Mouse (Mus musculus) embryonic facial prominence, embryonic 15.5 days (tissue): Measurements from ENCODE around the gene Zfp286. TPM values are rescaled to one million over a fixed set of nuclear protein-coding genes. Genes with fewer than 3 reads are reported as not detected.
A peak's percentile ranks its signal among the peaks of the same experiment; 100 is the strongest.

Source experiments
- ATAC-seq: fragments of 200-750 bp; cut with Nextera tagmentation; 2 replicates; pipeline ENCODE4 v1.8.0; 2017; ENCODE audit warnings: low read depth, moderate TSS enrichment; ENCODE audit not compliant: insufficient number of reproducible peaks, low FRiP score, low TSS enrichment
- H3K27ac ChIP-seq: fragments of 300-500 bp; sonication (generic); replicated peaks from 2 replicates; pipeline ENCODE4 v1.5.1; 2015; ENCODE audit warnings: mild to moderate bottlenecking, inconsistent platforms
- H3K27me3 ChIP-seq: fragments of 300-500 bp; sonication (generic); 2 replicates; pipeline ENCODE4 v1.6.1; 2015; ENCODE audit warnings: inconsistent platforms
- H3K36me3 ChIP-seq: fragments of 300-500 bp; sonication (generic); 2 replicates; pipeline ENCODE4 v1.6.1; 2015; ENCODE audit warnings: mild to moderate bottlenecking, inconsistent platforms
- H3K4me1 ChIP-seq: fragments of 300-500 bp; sonication (generic); 2 replicates; pipeline ENCODE4 v1.6.1; 2015; ENCODE audit warnings: inconsistent platforms
- H3K4me2 ChIP-seq: fragments of 300-500 bp; sonication (generic); replicated peaks from 2 replicates; pipeline ENCODE4 v1.6.1; 2015; ENCODE audit warnings: mild to moderate bottlenecking, inconsistent platforms
- H3K4me3 ChIP-seq: fragments of 300-500 bp; sonication (generic); replicated peaks from 2 replicates; pipeline ENCODE4 v1.5.1; 2015; ENCODE audit warnings: mild to moderate bottlenecking, inconsistent platforms
- H3K9ac ChIP-seq: fragments of 300-500 bp; sonication (generic); 2 replicates; pipeline ENCODE4 v1.6.1; 2015; ENCODE audit warnings: inconsistent platforms
- H3K9me3 ChIP-seq: fragments of 300-500 bp; sonication (generic); replicated peaks from 2 replicates; pipeline ENCODE4 v1.6.1; 2016; ENCODE audit warnings: inconsistent platforms
- WGBS: fragments of 180-500 bp; shearing (Covaris S2); methylation state at CpG from one replicate; pipeline ENCODE4 v1.1.7; 2015; 5-methylcytosine and 5-hydroxymethylcytosine counted together
- polyA plus RNA-seq: library from polyadenylated mRNA; unstranded; fragments of >200 nt; fragmentation: Nextera tagmentation; extraction: Ambion mirVana; gene quantifications from 2 replicates; pipeline ENCODE4 v1.2.1, GENCODE M21; 2015

The Zfp286 gene
- polyA plus RNA-seq, 1 experiment from 2014 or later, result 23.4 TPM

GRCm38 (mm10) chr11:62820059-62820541 lies 30.8 kb upstream of the Zfp286 start, which contains the start of gene Trim16:
Trim16 (plus strand) TSS chr11:62820231.
- Histone ChIP-seq H3K4me2 (peak within 1 kb of the TSS; percentile 86), H3K4me1 (peaks cover 38% of the 10 kb centered on the region), H3K9ac (peak within 1 kb of the TSS; percentile 45), H3K27ac (peak within 1 kb of the TSS; percentile 79), H3K36me3 (0 out of 2 replicates have a peak, but pooled peaks cover 3% of the 10 kb centered on the region), H3K9me3 (no peaks in the 10 kb centered on the region), H3K4me3 (peak within 1 kb of the TSS; percentile 62), H3K27me3 (no peaks in the 10 kb centered on the region)
- WGBS, result 3% methylated on average over 15 of the region's 15 CpGs
- ATAC-seq, result peak; percentile 79

DNA sequence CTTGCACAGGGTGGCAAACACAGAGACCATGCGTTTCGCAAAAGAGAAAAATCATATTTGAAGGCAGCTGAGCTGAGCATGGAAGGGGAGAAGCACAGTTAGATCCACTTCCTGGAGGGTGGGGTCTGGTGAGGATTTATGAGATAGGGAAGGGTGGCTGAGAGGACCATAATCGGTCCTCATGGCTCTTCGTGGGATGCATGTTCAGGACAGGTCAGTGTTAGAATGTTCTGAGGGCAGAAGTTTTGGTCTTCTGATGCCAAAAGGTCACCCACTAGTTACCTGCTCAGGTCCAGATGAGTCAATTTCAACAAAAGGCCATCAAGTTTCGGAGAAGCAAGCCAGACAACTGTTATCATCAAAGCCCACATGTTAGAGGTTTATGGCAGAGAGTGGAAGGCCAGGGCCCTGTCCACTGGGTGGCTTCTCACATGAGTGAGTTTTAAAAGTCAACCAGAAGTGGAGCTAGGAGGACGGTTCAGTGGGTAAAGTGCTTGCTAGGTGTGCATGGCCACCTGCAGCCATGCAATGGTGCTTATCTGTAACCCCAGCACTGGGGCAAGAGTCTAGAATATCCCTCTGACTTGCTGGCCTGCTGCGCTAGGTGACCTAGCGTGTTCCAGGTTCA lies 29.9 kb upstream of the Zfp286 start:
- ATAC-seq, result no peak
- Histone ChIP-seq H3K9ac (no peak overlapping the region), H3K27me3 (no peaks in the 10 kb centered on the region), H3K9me3 (no peaks in the 10 kb centered on the region), H3K4me1 (peaks cover 35% of the 10 kb centered on the region), H3K27ac (peak overlapping the region; percentile 79; the same call in 1 of the 2 replicates), H3K36me3 (no peaks in the 10 kb centered on the region), H3K4me2 (peak overlapping the region; percentile 86; the same call in 1 of the 2 replicates), H3K4me3 (no peak overlapping the region)
- WGBS, result 92% methylated on average over 8 of the region's 8 CpGs

DNA sequence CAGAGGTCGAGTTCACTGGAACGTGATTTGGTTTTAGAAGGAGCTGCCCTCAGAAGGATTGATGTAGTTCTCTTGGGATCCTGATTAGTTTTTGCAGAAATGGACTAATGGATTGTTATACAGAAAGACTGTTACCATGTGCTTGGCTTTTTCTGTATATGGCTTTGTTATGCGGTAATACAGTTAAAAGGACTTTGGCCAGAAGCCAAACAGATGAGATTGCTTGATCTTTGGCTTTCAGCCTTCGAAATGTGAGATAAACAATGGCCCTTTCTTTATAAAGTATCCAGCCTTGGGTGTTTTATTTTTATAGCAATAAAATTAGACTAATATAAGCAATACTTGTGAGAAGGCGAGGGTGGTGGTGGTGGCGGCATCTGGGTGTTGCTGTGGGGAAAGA lies 27.3 kb upstream of the Zfp286 start:
- Histone ChIP-seq H3K9ac (no peak overlapping the region), H3K9me3 (no peaks in the 10 kb centered on the region), H3K36me3 (no peaks in the 10 kb centered on the region), H3K4me1 (peaks cover 21% of the 10 kb centered on the region), H3K27ac (no peak overlapping the region), H3K4me2 (no peak overlapping the region), H3K4me3 (no peak overlapping the region), H3K27me3 (no peaks in the 10 kb centered on the region)
- ATAC-seq, result no peak
- WGBS, result 56% methylated on average over 6 of the region's 6 CpGs

DNA sequence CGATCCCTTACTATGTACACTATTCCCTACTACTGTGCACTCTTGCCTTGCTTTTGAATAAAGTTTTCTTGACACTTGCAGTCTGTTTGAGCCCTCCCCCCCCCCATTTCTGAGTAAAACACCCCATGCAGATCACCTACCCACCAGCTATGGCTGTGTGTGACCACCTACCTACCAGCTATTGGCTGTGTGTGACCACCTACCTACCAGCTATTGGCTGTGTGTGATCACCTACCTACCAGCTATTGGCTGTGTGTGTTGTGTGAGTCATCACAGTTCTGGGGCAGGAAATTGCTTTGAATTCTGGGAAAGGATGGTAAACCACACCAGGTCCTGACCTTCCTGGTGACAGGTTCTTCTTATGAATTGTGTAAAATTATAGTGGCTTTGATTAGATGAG lies 26.2 kb upstream of the Zfp286 start:
- ATAC-seq, result no peak
- WGBS, result 79% methylated on average over 1 of the region's 1 CpGs
- Histone ChIP-seq H3K27ac (no peak overlapping the region), H3K9me3 (no peaks in the 10 kb centered on the region), H3K36me3 (no peaks in the 10 kb centered on the region), H3K4me2 (no peak overlapping the region), H3K4me3 (no peak overlapping the region), H3K4me1 (peaks cover 13% of the 10 kb centered on the region), H3K27me3 (no peaks in the 10 kb centered on the region), H3K9ac (no peak overlapping the region)

- Histone ChIP-seq H3K4me3 (no peak overlapping the region), H3K27ac (no peak overlapping the region), H3K4me2 (no peak overlapping the region), H3K9me3 (no peaks in the 10 kb centered on the region), H3K9ac (no peak overlapping the region), H3K36me3 (no peaks in the 10 kb centered on the region), H3K4me1 (peaks cover 4% of the 10 kb centered on the region), H3K27me3 (no peaks in the 10 kb centered on the region)
- 45% methylated on average over 4 of the region's 4 CpGs for WGBS
- no peak for ATAC-seq
These were observed 25.4 kb upstream of the Zfp286 start for GRCm38 (mm10) chr11:62814625-62815024.

GRCm38 (mm10) chr11:62813970-62814624 lies 24.8 kb upstream of the Zfp286 start:
- WGBS, result 66% methylated on average over 6 of the region's 6 CpGs
- Histone ChIP-seq H3K4me2 (no peak overlapping the region), H3K9ac (no peak overlapping the region), H3K4me3 (no peak overlapping the region), H3K9me3 (no peaks in the 10 kb centered on the region), H3K27me3 (no peaks in the 10 kb centered on the region), H3K4me1 (no peaks in the 10 kb centered on the region), H3K36me3 (no peaks in the 10 kb centered on the region), H3K27ac (no peak overlapping the region)
- ATAC-seq, result no peak

- no peak overlapping the region for H3K4me2 ChIP-seq
- no peak overlapping the region for H3K27ac ChIP-seq
- no peak for ATAC-seq
- no peaks in the 10 kb centered on the region for H3K36me3 ChIP-seq
- no peaks in the 10 kb centered on the region for H3K9me3 ChIP-seq
- no peak overlapping the region for H3K4me3 ChIP-seq
- no peak overlapping the region for H3K9ac ChIP-seq
- whole genome bisulfite sequencing, result 39% methylated on average over 1 of the region's 1 CpGs
- no peaks in the 10 kb centered on the region for H3K27me3 ChIP-seq
- H3K4me1 ChIP-seq, result no peaks in the 10 kb centered on the region
These were observed 24.2 kb upstream of the Zfp286 start for GRCm38 (mm10) chr11:62813497-62813896.

DNA sequence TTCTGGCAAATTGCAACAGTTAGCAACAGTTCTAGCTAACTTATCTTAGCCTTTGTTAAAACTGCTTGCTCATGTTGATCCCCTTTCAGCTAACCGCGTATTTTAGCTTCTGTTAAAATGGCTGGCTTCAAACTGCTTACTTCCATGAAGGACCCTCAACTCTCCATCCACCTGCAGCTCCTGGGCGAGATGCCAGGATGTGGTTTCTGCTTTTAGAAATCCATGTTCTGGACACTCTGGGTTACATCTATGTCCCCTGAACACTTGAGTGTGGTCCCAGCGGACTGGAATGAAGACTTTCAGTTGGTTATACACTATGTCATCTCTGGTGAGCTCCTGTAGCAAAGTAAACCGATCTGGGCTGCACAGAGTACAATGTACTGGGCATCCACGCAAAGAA lies 23.0 kb upstream of the Zfp286 start:
- Histone ChIP-seq H3K4me1 (no peaks in the 10 kb centered on the region), H3K27me3 (no peaks in the 10 kb centered on the region), H3K4me3 (no peak overlapping the region), H3K9me3 (no peaks in the 10 kb centered on the region), H3K9ac (no peak overlapping the region), H3K36me3 (no peaks in the 10 kb centered on the region), H3K27ac (no peak overlapping the region), H3K4me2 (no peak overlapping the region)
- 80% methylated on average over 6 of the region's 6 CpGs for WGBS
- ATAC-seq, result no peak

DNA sequence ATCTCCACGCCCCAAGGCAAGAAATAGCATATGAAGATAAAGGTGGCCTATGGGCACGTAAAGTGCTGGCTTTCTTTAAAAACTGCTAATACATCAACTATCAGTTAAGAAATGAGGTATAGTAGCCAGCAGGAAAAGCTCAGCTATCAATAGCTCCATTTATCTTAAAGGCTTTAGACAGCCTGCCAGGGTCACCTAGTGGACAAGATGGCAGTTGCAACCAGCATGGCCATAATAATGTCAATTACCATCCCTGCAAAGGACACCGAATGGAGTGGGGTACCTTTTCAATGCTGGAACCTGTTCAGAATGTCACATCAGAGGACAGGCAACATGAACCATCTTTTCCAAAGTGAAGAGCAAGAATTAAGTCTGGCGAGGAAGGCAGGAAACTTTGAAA lies 19.9 kb upstream of the Zfp286 start:
- Histone ChIP-seq H3K9me3 (no peaks in the 10 kb centered on the region), H3K27ac (no peak overlapping the region), H3K4me3 (no peak overlapping the region), H3K4me2 (no peak overlapping the region), H3K9ac (no peak overlapping the region), H3K4me1 (no peaks in the 10 kb centered on the region), H3K36me3 (no peaks in the 10 kb centered on the region), H3K27me3 (no peaks in the 10 kb centered on the region)
- 64% methylated on average over 4 of the region's 4 CpGs for WGBS
- ATAC-seq, result no peak

GRCm38 (mm10) chr11:62807965-62808364 lies 18.7 kb upstream of the Zfp286 start:
- ATAC-seq, result no peak
- Histone ChIP-seq H3K9ac (no peak overlapping the region), H3K4me3 (no peak overlapping the region), H3K27me3 (no peaks in the 10 kb centered on the region), H3K27ac (no peak overlapping the region), H3K36me3 (no peaks in the 10 kb centered on the region), H3K4me1 (no peaks in the 10 kb centered on the region), H3K4me2 (no peak overlapping the region), H3K9me3 (no peaks in the 10 kb centered on the region)
- WGBS, result 89% methylated on average over 2 of the region's 2 CpGs

DNA sequence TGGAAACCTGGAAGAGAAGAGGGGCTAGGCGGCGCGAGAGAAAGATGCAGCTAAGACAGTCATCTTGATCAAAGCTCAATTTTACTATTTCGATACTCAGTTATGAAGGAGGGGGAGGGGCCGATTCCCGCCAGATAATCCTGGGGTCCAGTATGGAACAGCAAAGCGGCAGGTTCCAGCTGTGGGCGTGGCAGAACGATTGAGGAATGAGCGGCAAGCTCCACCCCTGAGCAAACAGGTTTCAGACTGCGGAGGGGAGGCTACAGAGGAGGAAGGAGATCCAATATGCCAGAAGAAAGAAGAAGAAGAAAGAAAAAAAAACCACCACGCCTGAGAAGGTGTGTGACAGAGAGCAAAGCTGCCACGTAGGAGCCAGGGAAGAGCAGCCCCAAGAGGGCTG lies 14.9 kb upstream of the Zfp286 start:
- Histone ChIP-seq H3K9me3 (no peaks in the 10 kb centered on the region), H3K27ac (no peak overlapping the region), H3K4me2 (peak overlapping the region; percentile 6; the same call in 1 of the 2 replicates), H3K27me3 (no peaks in the 10 kb centered on the region), H3K9ac (no peak overlapping the region), H3K36me3 (no peaks in the 10 kb centered on the region), H3K4me1 (no peaks in the 10 kb centered on the region), H3K4me3 (no peak overlapping the region)
- 49% methylated on average over 13 of the region's 13 CpGs for WGBS
- no peak for ATAC-seq

DNA sequence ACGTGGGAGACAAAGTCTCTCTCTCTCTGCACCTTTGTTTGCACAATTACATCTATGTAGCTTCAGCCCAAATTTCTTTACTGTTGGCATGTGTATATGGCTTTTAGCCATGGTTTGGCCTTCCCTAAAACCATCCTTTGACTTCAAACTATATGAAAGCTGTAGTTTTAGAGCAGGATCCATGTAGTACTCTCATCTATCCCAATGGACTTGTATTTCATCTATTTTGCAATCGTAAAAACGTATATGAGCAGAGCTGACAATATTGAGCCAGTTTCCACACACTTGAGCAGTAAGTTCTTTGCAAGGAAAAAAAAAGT lies 315 bp upstream of the Zfp286 start:
- Histone ChIP-seq H3K4me3 (peak overlapping the region; percentile 59), H3K4me1 (peaks cover 10% of the 10 kb centered on the region; the same call in 1 of the 2 replicates), H3K9me3 (no peaks in the 10 kb centered on the region), H3K9ac (peak overlapping the region; percentile 43; the same call in 1 of the 2 replicates), H3K27ac (peak overlapping the region; percentile 76), H3K36me3 (peaks cover 22% of the 10 kb centered on the region), H3K4me2 (peak overlapping the region; percentile 70), H3K27me3 (no peaks in the 10 kb centered on the region)
- no peak for ATAC-seq
- 55% methylated on average over 3 of the region's 3 CpGs for WGBS
